Comparison of ENCODE assay signal across 8 mouse cellular contexts in genomic region chr2:35270531-35270984, GRCm38 (mm10). TPM values are rescaled to one million over a fixed set of nuclear protein-coding genes. Genes with fewer than 3 reads are reported as not detected.
DNase-seq lines count a peak whose midpoint lies in the region; ATAC-seq and TF ChIP-seq lines count a peak whose summit lies in the region.

No protein-coding gene starts in this region.

- peak; percentile 59; the same call in 1 of the 2 replicates for TF ChIP-seq CTCF in thymus, adult 2 months (IDR thresholded peaks at IDR 0.05; ENCODE audit: borderline replicate concordance, control insufficient read depth, extremely low read depth, insufficient read depth, low read length, poor library complexity)
- TF ChIP-seq CTCF in stomach, postnatal 0 days (IDR thresholded peaks at IDR 0.05; ENCODE audit: low read depth), result peak; percentile 90

- DNase-seq in thymus, adult 2 months, result peak; percentile 64
- DNase-seq in thymus, adult 18-20 months, result no peak
- peak; percentile 55 to 76 for DNase-seq in cerebellum, postnatal 25 days
- peak; percentile 38 for DNase-seq in gastrocnemius, postnatal 10 days
- peak; percentile 76 for DNase-seq in stomach, postnatal 0 days (ENCODE audit: low spot score)

- no peaks in the 10 kb centered on the region for H3K9me3 ChIP-seq in intestine, embryonic 15.5 days
- no peaks in the 10 kb centered on the region for H3K9me3 ChIP-seq in limb, embryonic 13.5 days
- H3K9me3 ChIP-seq in midbrain, embryonic 15.5 days, result no peaks in the 10 kb centered on the region
- no peaks in the 10 kb centered on the region for H3K9me3 ChIP-seq in stomach, postnatal 0 days (ENCODE audit: control insufficient read depth, low read length)

- H3K27me3 ChIP-seq in thymus, adult 2 months (ENCODE audit: control insufficient read depth, insufficient read depth, low read length), result no peaks in the 10 kb centered on the region
- no peaks in the 10 kb centered on the region for H3K27me3 ChIP-seq in intestine, embryonic 15.5 days (replicated peaks)
- H3K27me3 ChIP-seq in limb, embryonic 13.5 days, result peaks cover 17% of the 10 kb centered on the region; the same call in 1 of the 2 replicates
- H3K27me3 ChIP-seq in midbrain, embryonic 15.5 days (replicated peaks), result no peaks in the 10 kb centered on the region
- H3K27me3 ChIP-seq in stomach, postnatal 0 days (ENCODE audit: control insufficient read depth, insufficient read depth, low read length), result no peaks in the 10 kb centered on the region

- ATAC-seq in intestine, embryonic 15.5 days, result no peak
- ATAC-seq in limb, embryonic 13.5 days (ENCODE audit: low FRiP score, low read depth), result 0 out of 2 replicates have a peak, but pooled peaks have one; percentile 22
- ATAC-seq in midbrain, embryonic 15.5 days (replicated peaks), result peak; percentile 34; the same call in 1 of the 2 replicates
- no peak for ATAC-seq in stomach, postnatal 0 days (ENCODE audit: low FRiP score, low TSS enrichment)

- TF ChIP-seq EP300 in stomach, postnatal 0 days (optimal IDR thresholded peaks at IDR 0.05), result no peak

- no peaks in the 10 kb centered on the region for H3K36me3 ChIP-seq in thymus, adult 2 months (ENCODE audit: control insufficient read depth, insufficient read depth, low read length)
- no peaks in the 10 kb centered on the region for H3K36me3 ChIP-seq in intestine, embryonic 15.5 days
- no peaks in the 10 kb centered on the region for H3K36me3 ChIP-seq in limb, embryonic 13.5 days
- no peaks in the 10 kb centered on the region for H3K36me3 ChIP-seq in midbrain, embryonic 15.5 days (replicated peaks)
- no peaks in the 10 kb centered on the region for H3K36me3 ChIP-seq in stomach, postnatal 0 days (ENCODE audit: control insufficient read depth, insufficient read depth, low read length)

- H3K4me1 ChIP-seq in thymus, adult 2 months (replicated peaks; ENCODE audit: control insufficient read depth, insufficient read depth, low read length), result peaks cover 58% of the 10 kb centered on the region
- H3K4me1 ChIP-seq in intestine, embryonic 15.5 days (replicated peaks), result peaks cover 70% of the 10 kb centered on the region
- H3K4me1 ChIP-seq in limb, embryonic 13.5 days, result peaks cover 80% of the 10 kb centered on the region
- H3K4me1 ChIP-seq in midbrain, embryonic 15.5 days, result peaks cover 4% of the 10 kb centered on the region; the same call in 1 of the 2 replicates
- H3K4me1 ChIP-seq in stomach, postnatal 0 days (replicated peaks; ENCODE audit: control insufficient read depth, insufficient read depth), result peaks cover 38% of the 10 kb centered on the region

- no peak for TF ChIP-seq POLR2A in thymus, adult 2 months (IDR thresholded peaks at IDR 0.05; ENCODE audit: control insufficient read depth, extremely low read depth, insufficient read depth, low read length, poor library complexity)

- no peak overlapping the region for H3K4me3 ChIP-seq in thymus, adult 2 months (ENCODE audit: control insufficient read depth, insufficient read depth, low read length)
- no peak overlapping the region for H3K4me3 ChIP-seq in intestine, embryonic 15.5 days (replicated peaks)
- H3K4me3 ChIP-seq in limb, embryonic 13.5 days, result no peak overlapping the region
- H3K4me3 ChIP-seq in midbrain, embryonic 15.5 days, result no peak overlapping the region
- H3K4me3 ChIP-seq in stomach, postnatal 0 days (ENCODE audit: low read depth, low read length), result no peak overlapping the region

- H3K4me2 ChIP-seq in intestine, embryonic 15.5 days (replicated peaks), result no peak overlapping the region; the same call in 1 of the 2 replicates
- H3K4me2 ChIP-seq in limb, embryonic 13.5 days (replicated peaks), result peak overlapping the region; percentile 38
- H3K4me2 ChIP-seq in midbrain, embryonic 15.5 days, result 0 out of 2 replicates have a peak overlapping the region, but pooled peaks have one; percentile 10
- no peak overlapping the region; the same call in 1 of the 2 replicates for H3K4me2 ChIP-seq in stomach, postnatal 0 days (replicated peaks; ENCODE audit: low read depth)

- H3K9ac ChIP-seq in intestine, embryonic 15.5 days, result no peak overlapping the region
- H3K9ac ChIP-seq in limb, embryonic 13.5 days, result no peak overlapping the region
- no peak overlapping the region for H3K9ac ChIP-seq in midbrain, embryonic 15.5 days
- no peak overlapping the region for H3K9ac ChIP-seq in stomach, postnatal 0 days (ENCODE audit: low read length)

- 33% methylated on average over 10 of the region's 10 CpGs for WGBS in thymus, adult 2 months
- 19% methylated on average over 10 of the region's 10 CpGs for WGBS in intestine, embryonic 15.5 days
- WGBS in limb, embryonic 13.5 days, result 16% methylated on average over 10 of the region's 10 CpGs
- 13% methylated on average over 10 of the region's 10 CpGs for WGBS in midbrain, embryonic 15.5 days
- 7% methylated on average over 10 of the region's 10 CpGs for WGBS in stomach, postnatal 0 days

- H3K27ac ChIP-seq in thymus, adult 2 months (ENCODE audit: control insufficient read depth, insufficient read depth, low read length), result no peak overlapping the region
- H3K27ac ChIP-seq in intestine, embryonic 15.5 days, result peak overlapping the region; percentile 24; the same call in 1 of the 2 replicates
- H3K27ac ChIP-seq in limb, embryonic 13.5 days, result peak overlapping the region; percentile 65; the same call in 1 of the 2 replicates
- no peak overlapping the region for H3K27ac ChIP-seq in midbrain, embryonic 15.5 days
- H3K27ac ChIP-seq in stomach, postnatal 0 days (replicated peaks), result peak overlapping the region; percentile 95

RNA-seq across cellular contexts. Expression of gene Gsn, which starts 14.4 kb away (rescaled TPM):
- polyA plus RNA-seq in thymus, adult 2 months (2012; rRNA removed), result 393 and 535 TPM in 2 replicates
- 100 to 1,000 TPM; 209 to 218 TPM for total RNA-seq in gastrocnemius, postnatal 10 days (2021)
- polyA plus RNA-seq in intestine, embryonic 15.5 days (2015; fragmentation: Nextera tagmentation; extraction: Ambion mirVana), result 167 and 170 TPM in 2 replicates
- 113 and 118 TPM in 2 replicates for polyA plus RNA-seq in limb, embryonic 13.5 days (2015; fragmentation: Nextera tagmentation; extraction: Ambion mirVana)
- polyA plus RNA-seq in midbrain, embryonic 15.5 days (2015; fragmentation: Nextera tagmentation; extraction: Ambion mirVana), result 18.9 and 19.2 TPM in 2 replicates
- 398 and 433 TPM in 2 replicates for polyA plus RNA-seq in stomach, postnatal 0 days (2015; fragmentation: Nextera tagmentation; extraction: Ambion mirVana)

Comparison
In these comparisons a context has a peak if more than half of its experiments do, and no peak if none do; other contexts are left out.
1. DNase-seq: peak in thymus, adult 2 months (single experiment), cerebellum, postnatal 25 days (2 of 2), gastrocnemius, postnatal 10 days (single experiment) and stomach, postnatal 0 days (single experiment); none in thymus, adult 18-20 months (0 of 2).
2. H3K27ac ChIP-seq: peak in intestine, embryonic 15.5 days (single experiment), limb, embryonic 13.5 days (single experiment) and stomach, postnatal 0 days (single experiment); none in thymus, adult 2 months (single experiment) and midbrain, embryonic 15.5 days (single experiment).
3. ATAC-seq: peak in limb, embryonic 13.5 days (single experiment) and midbrain, embryonic 15.5 days (single experiment); none in intestine, embryonic 15.5 days (single experiment) and stomach, postnatal 0 days (single experiment).
4. H3K4me2 ChIP-seq: peak in limb, embryonic 13.5 days (single experiment) and midbrain, embryonic 15.5 days (single experiment); none in intestine, embryonic 15.5 days (single experiment) and stomach, postnatal 0 days (single experiment).